Mouse (Mus musculus) frontal cortex, postnatal 25 days (tissue): ENCODE measurements around the gene Gli3.

Experiments used
- DNase-seq, 2 experiments: peaks; one replicate each; pipeline ENCODE4 v3.0.0; 2022; ENCODE audit warnings: low spot score in 2 of 2

Gene Gli3

GRCm38 (mm10) chr13:15660502-15660901 lies 197.5 kb downstream of the Gli3 start:
- DNase-seq = no peak

DNA sequence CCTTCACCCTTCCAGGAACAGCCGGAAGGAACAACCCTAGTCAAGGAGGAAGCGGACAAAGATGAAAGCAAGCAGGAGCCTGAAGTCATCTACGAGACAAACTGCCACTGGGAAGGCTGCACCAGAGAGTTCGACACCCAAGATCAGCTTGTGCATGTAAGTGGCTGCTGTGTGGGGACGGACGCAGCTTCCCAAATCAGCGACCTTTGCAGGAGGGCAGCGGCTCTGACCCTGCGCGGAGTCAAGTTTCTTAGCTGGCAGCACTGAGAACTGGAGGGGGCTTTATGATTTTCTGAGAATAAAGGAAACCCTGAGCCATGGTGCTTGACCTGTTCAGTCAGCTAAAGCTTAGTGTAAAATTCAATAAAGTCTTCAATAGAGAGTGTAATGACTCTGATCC lies 199.3 kb downstream of the Gli3 start:
- no peak for DNase-seq

- DNase-seq = no peak
These were observed 201.7 kb downstream of the Gli3 start for GRCm38 (mm10) chr13:15664580-15665201.

DNA sequence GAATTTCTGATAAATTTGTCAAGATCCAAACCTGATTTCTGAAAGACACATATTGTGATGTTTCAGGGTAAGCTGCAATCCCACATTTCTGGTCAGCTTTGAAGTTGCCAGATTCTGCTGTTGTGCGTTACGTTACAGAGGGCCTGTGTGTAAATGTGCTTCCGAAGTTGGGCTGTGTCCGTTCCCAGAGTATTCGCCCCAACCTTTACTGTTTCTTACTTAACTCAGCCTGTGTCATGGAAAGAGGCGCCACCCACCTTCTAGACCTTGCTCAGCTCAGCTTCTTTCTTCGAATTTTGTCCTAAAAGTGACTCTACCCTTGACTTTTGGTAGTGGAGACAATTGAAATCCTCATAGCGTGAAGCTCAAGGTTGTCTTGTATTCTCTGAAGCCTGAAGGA lies 202.5 kb downstream of the Gli3 start:
- DNase-seq = no peak

DNA sequence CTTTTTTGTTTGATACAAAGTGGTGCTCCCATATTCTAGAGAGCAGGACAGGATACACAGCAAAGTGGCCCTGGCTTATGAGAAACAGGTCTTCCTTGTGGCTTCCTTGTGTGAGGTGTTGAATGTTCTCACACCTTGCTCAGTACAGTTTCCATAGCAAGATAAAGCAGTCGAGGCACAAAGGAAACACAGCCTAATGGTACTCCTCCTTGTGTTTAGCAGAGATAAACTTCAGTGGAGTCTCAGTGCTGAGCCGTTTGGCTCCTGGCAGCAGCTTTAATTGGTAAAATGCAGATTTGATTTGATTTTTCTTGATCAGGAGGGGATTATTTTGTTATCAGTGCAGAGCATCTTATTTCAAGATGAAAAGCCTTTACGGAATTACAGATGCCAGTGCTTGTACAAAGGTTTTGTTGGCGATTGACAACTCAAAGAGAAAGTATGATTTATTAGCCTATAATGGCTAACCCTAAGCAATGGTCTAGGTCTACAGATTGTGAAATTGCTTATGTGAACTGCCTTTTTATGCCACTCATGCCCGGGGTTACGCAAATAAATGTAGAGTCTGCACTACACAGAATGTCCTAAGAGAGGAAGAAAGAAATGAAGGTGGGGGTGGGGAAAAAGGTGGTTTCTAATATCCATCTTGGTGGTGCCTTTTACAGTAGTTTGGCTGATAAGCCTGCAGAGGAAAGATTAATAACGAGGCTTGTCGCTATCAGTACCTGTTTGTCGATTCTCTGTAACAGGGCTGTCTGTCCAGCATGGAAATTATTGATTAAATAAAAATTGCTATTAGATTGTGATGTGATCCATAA lies 207.3 kb downstream of the Gli3 start:
- DNase-seq = no peak

- no peak for DNase-seq
These were observed 207.9 kb downstream of the Gli3 start for GRCm38 (mm10) chr13:15670962-15671313.

DNA sequence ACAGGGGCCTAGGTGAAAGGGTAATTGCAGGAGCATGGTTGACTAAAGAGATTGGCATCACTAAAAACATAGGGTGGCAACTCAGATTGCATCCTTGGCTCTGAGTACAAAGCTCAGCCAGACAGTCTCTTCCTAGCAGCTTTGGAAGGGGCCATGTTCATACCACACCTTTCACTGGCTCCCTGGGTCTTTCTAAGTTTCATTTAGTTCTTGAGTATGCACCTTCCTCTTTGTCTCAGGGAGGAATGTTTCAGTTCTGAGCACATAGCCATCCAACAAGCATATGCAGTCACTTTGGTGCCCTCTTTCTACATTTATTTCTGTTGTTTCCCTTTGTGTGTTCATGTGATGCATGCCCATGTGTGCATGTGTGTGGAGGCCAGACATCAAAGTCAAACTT lies 212.4 kb downstream of the Gli3 start:
- no peak for DNase-seq

- DNase-seq = no peak
These were observed 214.2 kb downstream of the Gli3 start for GRCm38 (mm10) chr13:15677106-15677760.

DNA sequence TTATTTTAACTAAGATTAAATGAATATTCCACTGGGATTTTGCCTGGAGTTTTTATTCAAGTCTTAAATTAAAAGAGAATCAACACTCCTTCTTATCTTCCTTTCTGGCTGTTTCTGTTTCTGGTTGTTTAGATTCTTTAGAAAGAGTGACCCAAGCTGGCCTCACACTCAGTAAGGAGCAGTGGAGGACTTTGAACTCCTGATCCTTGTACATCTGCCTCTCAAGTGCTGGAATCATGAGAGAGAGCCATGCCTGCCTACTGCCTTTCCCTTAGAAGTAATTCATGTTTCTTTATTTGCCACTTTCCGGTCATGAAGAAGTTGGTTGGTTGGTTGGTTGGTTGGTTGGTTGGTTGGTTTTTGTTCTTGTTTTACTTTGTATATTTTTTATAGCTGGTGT lies 218.5 kb downstream of the Gli3 start:
- DNase-seq = no peak

- DNase-seq = no peak
These were observed 220.0 kb downstream of the Gli3 start for GRCm38 (mm10) chr13:15683006-15683405.

- no peak for DNase-seq
These were observed 225.2 kb downstream of the Gli3 start for GRCm38 (mm10) chr13:15688074-15688825.

GRCm38 (mm10) chr13:15688826-15689501 lies 225.9 kb downstream of the Gli3 start:
- no peak for DNase-seq

DNA sequence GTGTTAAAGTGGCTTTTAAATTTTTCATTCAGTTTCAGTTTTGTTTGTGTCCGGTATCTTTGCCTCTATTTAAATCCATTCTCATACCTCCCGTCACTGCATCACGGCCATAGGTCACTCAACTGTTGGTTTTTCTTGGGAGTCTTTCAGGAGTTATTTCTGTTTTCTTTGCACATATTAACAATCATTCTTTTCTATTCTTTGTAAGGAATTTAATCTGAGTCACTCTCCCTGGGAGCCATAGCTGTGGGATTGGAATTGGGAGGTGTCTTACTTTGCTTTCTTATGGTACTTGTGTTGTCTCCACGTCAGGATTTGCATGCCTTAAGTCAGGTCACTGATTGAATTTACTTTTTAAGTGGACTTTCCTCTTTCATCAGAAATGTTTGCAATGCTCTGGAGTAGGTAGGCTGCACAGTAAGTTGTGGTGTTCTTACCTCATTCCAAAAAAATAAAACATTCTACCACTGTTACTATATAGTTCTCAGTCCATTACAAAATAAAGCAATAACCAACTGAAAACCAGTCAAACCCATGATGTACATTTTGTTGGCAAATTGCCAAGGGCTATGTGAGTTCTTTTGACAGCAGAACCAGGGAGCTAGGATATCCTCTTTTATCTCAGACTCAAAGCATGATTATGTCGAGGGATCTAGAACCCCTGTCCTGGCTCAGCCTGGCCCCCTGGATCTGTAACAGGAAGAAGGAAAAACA lies 228.9 kb downstream of the Gli3 start:
- no peak for DNase-seq

GRCm38 (mm10) chr13:15692465-15692809 lies 229.4 kb downstream of the Gli3 start:
- no peak for DNase-seq

GRCm38 (mm10) chr13:15698284-15698683 lies 235.2 kb downstream of the Gli3 start:
- DNase-seq = no peak

DNA sequence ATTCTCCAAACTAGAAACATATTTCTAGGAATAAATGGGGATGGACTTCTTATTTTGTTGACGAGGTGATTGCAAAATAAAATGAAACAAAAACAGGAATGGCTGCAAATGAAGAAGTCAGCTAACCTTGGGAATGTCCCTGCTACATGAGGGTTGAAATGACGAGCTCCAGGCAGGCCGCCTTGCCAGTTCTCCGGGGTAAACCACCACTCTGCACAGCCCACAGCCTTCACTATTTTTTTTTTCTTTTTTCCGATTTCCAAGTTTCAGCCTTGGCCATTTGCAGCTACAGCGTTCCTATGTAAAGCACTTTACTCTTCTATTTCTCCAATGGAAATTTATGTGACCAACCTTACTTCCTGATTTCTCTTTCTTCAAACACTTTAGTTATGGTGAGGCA lies 236.1 kb downstream of the Gli3 start:
- DNase-seq = no peak

GRCm38 (mm10) chr13:15704669-15705068 lies 241.6 kb downstream of the Gli3 start:
- DNase-seq = no peak

- DNase-seq = no peak
These were observed 244.4 kb downstream of the Gli3 start for GRCm38 (mm10) chr13:15707481-15707881.

- DNase-seq = no peak
These were observed 250.5 kb downstream of the Gli3 start for GRCm38 (mm10) chr13:15713486-15713885.

- DNase-seq = no peak
These were observed 251.3 kb downstream of the Gli3 start for GRCm38 (mm10) chr13:15714331-15714725.
